Mouse (Mus musculus) spleen, adult 2 months (tissue): ENCODE data around the gene Prrx1.

ENCODE experiments used
- CTCF ChIP-seq: fragments of 200-500 bp; IDR thresholded peaks from 2 replicates; pipeline ENCODE4 v1.5.1; 2011; ENCODE audit warnings: mild to moderate bottlenecking, inconsistent platforms; ENCODE audit not compliant: insufficient read depth, insufficient read length, insufficient replicate concordance; ENCODE audit errors: extremely low read depth
- POLR2A ChIP-seq: fragments of 200-500 bp; IDR thresholded peaks from 2 replicates; pipeline ENCODE4 v1.6.1; 2011; ENCODE audit warnings: low read depth, low read length, inconsistent platforms

GRCm38 (mm10) chr1:163360796-163361195 is 47.3 kb upstream of the Prrx1 start:
- no peak for TF ChIP-seq POLR2A
- TF ChIP-seq CTCF, result no peak
